Mouse (Mus musculus): ENCODE measurements around the gene Ear1.
"Not testable (repeated sequence)": the region's sequence is repeated elsewhere in the genome, so short reads cannot be mapped to it uniquely, and the experiment has no call there.

The Ear1 gene

DNA sequence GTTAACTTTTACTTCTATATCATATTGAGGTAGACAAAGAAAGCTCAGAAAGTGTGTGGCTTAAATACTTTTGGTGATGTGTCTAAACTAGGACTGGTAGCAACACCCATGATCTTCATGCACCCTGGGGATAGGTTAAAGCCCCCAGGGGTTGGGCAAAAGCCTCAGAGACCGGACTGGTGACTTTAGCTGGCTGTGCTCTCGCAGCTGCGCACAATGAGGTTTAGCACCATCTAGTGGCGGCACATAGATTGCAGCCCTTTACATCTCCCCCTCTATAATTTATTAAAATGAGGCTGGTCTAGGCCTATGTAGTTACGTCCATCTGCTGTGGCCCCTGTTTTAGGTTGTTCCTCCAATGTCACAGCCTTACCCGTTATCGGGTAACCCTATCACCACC lies 70.9 kb downstream of the Ear1 start:
- in situ Hi-C loops (cut with MboI; ENCODE audit: unreplicated experiment in 2 of 2) = not testable (repeated sequence)

DNA sequence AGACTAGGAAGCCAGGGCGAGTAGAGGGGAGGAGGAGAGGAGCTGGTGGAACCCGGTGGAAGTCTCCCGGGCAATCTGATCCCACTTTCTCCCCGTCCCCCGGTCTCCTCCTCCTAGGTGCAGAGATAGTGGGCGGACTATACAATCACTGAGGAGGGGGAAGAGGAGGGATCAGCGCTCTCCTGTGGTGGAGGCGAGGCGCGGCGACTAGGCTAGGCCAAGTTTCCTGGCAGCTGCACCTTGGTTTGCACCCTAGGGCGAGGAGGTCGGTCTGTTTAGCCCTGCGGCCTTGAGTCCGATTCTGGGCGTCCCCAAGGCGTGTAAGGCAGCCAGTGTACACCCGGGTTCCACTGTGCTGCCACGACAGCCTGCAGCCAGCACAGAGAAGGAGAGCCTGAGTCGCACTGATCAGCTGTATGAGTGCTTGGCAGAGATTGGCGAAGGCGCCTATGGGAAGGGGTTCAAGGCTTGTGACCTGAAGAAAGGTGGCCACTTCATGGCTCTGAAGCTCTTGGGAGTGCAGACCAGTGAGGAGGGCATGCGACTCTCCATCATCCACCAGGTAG lies 78.3 kb downstream of the Ear1 start:
- in situ Hi-C loops (cut with MboI; ENCODE audit: unreplicated experiment in 2 of 2) = not testable (repeated sequence)

DNA sequence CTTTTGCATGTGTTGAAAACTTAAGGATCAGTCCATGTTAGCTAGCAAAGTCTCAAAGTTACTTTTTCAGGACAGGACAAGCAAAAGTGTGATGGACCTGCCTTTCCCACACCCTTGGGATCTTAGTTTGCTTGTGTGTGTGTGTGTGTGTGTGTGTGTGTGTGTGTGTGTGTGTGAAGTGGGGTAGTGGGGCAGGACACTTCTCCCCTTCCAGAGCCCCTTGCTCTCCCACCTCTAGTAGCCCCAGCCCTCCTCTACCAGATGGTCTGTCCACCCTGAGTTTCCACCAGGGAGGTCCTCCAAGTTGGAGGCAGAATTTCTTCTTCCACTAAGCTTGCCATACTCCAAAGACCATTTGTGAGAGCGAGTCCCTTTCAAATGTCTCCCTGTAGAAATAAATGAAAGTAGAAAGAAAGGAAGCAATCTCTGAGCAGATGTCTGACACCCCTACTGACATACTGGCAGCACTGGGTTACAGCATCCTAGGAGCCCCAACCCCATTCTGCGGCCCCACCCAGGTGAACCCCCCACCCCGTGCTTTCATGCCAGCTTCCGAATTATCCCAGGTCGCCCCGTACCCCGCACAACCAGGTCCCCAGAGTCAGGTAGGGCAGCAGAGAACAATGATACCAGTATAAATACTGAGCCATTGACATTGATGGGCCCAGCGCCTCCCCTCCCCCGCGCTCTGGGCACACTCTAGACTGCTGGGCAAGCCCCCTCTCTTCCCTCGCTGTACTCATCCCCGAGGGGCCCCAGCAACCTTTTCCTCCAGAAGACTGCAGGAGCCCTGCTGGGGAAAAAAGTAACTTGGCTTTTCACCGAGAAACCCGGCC lies 79.0 kb downstream of the Ear1 start:
- in situ Hi-C loops (cut with MboI; ENCODE audit: unreplicated experiment in 2 of 2) = no loop called here

DNA sequence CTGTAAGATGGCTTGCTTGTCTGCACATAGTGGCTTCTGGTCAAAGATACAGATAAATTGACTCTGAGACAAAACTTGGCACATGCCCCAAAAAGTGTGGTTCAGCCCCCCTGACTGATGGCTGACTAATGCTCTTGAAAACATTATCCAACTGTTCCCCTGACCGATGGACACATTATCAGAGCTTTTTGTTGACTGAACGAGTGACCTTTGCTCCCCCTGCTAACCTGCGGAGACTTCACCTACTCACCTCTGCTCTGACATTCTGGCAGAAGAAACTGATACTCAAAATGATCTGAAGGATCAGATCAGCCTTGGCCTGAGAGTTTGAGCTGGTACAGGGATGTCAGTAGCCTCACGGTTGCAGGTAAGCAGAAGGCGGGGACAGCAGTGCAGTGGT lies 81.5 kb downstream of the Ear1 start:
- in situ Hi-C loops (cut with MboI; ENCODE audit: unreplicated experiment in 2 of 2) = not testable (repeated sequence)

DNA sequence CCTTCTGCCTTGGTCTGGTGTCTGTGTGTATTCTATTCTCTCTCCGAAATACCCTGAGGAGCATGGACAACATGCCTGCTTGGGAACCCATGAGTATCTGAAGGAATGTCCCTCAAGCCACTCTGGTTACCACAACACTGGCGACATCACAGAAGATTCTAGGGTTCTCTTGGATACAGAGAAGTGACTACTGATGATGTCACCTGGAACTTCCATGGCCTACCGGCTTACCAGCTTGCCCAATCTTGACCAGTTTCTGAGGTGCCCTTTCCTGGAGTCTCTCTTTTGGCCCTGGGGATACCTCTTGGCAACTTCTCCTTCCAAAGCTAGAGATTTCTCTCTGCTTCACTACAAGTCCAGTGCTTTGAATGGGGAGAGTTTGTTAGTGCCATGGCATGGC lies 90.7 kb downstream of the Ear1 start, which contains the start of gene Gm8180:
TSS of gene Gm8180 (minus strand) at position 101 of the 400 bp plus-strand sequence.
- in situ Hi-C loops (cut with MboI; ENCODE audit: unreplicated experiment in 2 of 2) = not testable (repeated sequence)
